Mouse (Mus musculus) regulatory T cell (primary cell): ENCODE measurements around the gene Dhh.

Experiments
- in situ Hi-C: fragments of 300-600 bp; cut with MboI, MseI; formaldehyde crosslinking; loops from one replicate; pipeline ENCODE4 v1.15.1; 2025; ENCODE audit warnings: high pct_unique_total_duplicates

The Dhh gene

GRCm38 (mm10) chr15:98880978-98881655, 17.2 kb downstream of the Dhh start:
- in situ Hi-C loops = loop anchor here (5.0 kb wide), 1 partner anchor 36 kb away; the partner anchor contains the start of gene Lmbr1l

DNA sequence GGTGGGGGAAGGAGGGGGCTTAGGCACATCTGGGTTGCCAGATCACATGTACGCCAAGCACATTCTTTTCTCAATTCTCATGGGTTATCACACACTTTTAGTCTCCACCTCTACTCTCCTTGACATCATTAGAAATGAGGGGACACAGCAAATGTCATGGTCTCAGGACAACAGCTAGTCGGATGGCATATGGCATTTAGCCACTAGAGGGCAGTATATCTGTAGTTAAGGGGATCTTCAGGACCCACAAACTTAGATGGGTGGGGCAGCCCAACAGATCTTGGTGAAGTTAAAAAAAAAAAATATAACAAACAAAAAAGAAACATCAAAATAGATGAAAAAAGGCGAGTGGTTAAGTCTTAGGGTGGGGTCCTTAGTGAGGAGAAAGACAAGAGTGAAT, 21.0 kb downstream of the Dhh start:
- in situ Hi-C loops = no loop called here

DNA sequence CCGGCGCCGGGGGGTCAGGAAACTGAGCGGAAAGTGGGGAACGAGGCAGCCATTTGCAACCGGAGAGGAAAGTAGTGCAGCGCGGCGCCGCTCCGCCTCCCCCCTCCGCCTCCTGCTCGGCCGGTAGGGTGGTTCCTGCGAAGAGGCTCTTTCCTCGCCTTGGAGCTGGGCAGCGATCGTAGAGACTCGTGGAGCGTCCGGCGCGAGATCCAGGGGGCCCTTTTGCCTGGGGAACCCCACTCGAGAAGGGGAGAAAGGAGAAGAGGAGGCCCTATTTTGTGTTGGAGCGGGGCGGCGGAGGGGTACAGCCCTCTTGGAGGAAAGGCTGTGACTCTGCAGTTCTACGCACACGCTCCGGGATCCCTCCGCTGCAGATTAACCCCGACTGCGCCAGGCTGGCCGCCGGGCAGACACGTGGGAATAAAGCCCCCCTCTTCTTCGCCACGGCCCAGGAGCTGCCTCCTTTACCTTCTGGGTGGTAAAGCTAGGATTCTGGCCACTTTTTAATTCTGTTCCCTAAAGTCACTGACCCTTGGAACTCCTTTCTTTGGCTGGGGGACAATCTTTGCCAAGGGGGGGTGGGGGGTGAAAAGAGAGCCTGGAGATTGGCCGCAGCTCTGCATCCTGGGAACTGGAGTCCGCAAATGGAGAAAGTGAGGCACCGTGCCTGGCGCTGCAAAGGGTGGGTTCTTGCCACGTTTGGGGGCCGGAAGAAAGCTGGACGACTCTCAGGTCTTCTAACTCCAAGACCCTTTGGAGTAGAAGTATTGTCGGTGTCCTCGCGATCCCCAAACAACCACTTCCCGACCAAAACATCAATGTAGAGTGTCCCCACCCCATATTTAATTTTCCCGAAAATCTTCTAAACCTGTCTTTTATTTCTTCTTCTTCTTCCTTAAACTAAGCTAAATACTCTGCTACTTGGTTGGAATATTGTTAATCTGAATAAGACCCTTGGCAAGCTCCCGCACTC, 26.1 kb downstream of the Dhh start:
- in situ Hi-C loops = loop anchor here (25.0 kb wide), 1 partner anchor 890 kb away; the partner anchor contains the start of gene Cers5

DNA sequence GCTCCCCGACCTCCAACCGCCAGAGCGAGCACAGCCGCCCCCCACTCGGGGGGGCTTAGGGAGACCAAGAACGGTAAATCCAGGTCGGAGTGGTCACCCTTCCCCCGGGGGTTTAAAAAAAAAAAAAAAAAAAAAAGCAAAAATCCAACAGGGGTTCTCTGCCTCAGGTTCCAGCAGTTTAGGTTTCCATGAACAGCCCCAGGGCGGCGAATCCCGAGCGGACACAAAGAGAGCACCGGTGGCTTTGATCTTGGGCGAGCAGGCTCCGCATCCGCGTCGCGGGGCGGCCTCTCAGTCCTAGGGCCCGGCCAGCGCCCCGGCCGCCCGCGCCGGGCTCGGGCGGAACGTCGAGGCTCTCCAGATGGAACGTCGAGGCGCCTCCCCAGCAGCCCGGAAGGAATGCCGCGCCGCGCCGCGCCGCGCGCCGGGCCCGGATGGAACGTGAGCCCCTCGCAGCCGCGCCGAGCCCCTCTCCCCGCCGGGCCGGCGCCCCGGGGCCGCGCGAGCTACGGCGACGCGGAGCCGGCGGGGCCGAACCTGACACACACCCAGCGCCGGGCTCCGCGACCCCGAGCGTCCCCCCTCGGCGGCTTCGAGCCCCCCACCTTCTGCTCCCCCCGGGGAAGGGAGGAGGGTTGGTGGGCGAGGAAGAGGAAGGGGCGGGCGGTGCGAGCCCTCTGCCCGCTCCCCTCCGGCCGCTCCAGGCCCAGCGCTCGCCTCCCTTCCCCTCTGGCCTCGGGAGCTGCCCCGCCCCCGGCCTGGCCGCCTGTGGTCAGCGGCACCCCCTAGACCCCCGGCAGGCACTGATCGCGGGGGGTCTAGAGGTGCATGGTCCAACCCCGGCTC, 27.0 kb downstream of the Dhh start, which contains the start of gene Kmt2d:
Gene Kmt2d, minus strand, starts transcription at position 135 of the 846 bp plus-strand sequence.
- in situ Hi-C loops = loop anchor here (25.0 kb wide), 1 partner anchor 891 kb away; the partner anchor contains the start of gene Cers5

GRCm38 (mm10) chr15:98870179-98871069, 27.9 kb downstream of the Dhh start:
- in situ Hi-C loops = loop anchor here (25.0 kb wide), 1 partner anchor 892 kb away; the partner anchor contains the start of gene Cers5

- in situ Hi-C loops = loop anchor here (25.0 kb wide), 1 partner anchor 893 kb away; the partner anchor contains the start of gene Cers5
Observed at GRCm38 (mm10) chr15:98869342-98870178, 28.8 kb downstream of the Dhh start.

DNA sequence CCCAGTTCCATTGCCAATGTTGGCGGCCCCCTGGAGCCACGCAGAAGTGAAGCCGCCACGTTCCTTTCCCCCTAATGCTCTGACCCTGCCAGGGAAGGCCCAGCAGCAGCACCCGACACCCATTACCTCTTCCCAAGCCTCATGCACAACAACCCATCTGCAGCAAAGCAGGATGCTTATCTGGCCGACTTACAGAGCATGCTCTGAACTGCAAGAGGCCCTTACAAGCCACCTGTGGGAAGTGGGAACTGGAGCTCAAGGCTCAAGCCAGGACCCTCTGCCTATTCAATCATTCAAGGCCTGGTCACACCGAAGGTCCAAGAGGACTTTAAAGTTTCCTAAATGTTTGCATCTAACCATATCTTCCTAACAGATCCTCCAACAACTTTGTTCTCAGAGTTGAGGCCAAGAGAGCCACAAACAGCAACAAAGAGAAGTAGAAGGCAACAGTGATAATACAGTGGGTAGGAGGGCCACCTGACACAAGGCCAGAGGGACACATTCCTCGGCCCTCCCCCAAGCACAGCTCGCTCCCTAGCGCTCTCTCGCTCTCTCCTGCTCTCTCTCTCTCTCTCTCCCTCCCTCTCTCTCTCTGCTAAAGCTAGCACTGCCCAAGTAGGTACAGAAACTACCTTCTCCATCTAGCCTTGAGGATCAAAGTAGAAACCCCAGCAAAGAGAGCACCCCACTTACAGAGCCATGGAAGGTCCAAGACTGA, 29.8 kb downstream of the Dhh start:
- in situ Hi-C loops = loop anchor here (25.0 kb wide), 1 partner anchor 894 kb away; the partner anchor contains the start of gene Cers5

DNA sequence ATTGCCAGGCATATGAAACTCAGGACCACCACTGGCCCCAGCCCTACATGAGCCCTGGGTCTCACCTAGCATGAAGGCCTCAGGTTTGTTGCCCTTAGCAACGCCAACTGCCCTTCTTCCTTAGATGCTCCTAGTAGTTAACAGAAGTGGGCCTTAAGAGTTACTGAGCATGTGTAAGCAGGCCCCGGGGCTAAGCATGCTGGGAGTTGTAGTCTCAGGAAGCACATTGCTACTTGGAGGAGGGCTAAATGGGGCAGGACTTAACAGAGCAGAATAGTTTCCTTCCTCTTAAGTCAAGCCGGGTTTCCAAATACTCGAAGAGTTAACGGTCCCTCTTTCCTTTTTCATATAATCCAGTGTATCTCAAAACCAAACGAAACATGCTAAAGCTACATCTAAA, 31.0 kb downstream of the Dhh start:
- in situ Hi-C loops = loop anchor here (25.0 kb wide), 1 partner anchor 895 kb away; the partner anchor contains the start of gene Cers5

DNA sequence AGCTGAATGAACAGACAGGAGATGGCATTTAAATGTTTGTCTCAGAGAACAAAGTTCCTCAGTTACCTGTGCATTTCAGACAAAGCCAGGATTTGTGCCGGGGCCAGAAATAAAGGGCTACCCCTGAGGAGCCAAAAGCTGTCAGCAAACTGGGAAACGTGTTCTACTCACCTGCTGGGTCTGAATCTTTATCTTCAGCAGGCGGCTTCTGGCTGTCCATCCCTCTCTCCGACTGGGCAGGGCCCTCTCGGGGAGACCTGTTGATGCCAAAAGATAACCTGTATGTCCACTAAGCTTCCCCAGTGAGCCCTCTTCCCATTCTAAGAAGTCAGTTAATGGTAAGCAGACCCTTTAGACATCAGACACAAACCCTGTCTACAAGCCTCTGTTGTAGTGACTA, 31.8 kb downstream of the Dhh start:
- in situ Hi-C loops = loop anchor here (25.0 kb wide), 1 partner anchor 896 kb away; the partner anchor contains the start of gene Cers5

GRCm38 (mm10) chr15:98865771-98866170, 32.6 kb downstream of the Dhh start:
- in situ Hi-C loops = loop anchor here (25.0 kb wide), 1 partner anchor 897 kb away; the partner anchor contains the start of gene Cers5

DNA sequence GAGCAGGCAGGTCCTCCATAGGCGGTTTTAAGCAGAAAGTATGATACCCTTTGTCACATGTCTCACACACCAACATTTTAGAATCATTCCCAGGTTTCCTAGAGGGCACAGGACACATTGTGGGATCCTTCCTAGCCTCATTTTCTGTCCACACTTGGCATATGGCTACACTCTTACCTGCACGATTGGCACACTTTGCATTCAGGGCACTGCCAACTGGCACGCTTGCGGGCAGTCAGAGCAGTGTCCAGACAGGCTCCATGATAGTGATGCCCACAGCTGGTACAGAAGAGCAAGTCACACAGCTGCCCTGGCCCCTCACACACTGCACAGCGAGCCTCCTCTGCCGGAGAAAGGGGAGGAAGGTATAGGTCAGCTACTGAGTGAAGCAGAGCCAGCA, 33.4 kb downstream of the Dhh start:
- in situ Hi-C loops = loop anchor here (25.0 kb wide), 1 partner anchor 897 kb away; the partner anchor contains the start of gene Cers5

DNA sequence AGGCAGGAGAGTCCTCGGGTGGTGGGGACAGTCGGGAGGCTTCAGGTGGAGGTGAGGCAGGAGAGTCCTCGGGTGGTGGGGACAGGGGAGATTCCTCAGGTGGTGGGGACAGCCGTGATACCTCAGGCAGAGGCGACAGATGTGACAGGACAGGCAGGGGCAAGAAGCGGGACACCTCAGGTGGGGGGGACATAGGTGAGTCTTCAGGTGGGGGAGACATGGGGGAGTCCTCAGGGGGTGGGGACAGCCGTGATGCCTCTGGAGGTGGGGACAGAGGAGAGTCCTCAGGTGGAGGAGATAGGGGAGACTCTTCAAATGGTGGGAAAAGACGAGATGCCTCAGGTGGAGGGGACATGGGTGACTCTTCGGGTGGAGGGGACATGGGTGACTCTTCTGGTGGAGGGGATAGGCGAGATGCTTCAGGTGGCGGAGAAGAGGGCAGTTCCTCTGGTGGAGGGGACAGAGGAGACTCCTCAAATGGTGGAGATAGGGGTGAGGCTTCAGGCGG, 34.8 kb downstream of the Dhh start:
- in situ Hi-C loops = loop anchor here (25.0 kb wide), 1 partner anchor 899 kb away; the partner anchor contains the start of gene Cers5

DNA sequence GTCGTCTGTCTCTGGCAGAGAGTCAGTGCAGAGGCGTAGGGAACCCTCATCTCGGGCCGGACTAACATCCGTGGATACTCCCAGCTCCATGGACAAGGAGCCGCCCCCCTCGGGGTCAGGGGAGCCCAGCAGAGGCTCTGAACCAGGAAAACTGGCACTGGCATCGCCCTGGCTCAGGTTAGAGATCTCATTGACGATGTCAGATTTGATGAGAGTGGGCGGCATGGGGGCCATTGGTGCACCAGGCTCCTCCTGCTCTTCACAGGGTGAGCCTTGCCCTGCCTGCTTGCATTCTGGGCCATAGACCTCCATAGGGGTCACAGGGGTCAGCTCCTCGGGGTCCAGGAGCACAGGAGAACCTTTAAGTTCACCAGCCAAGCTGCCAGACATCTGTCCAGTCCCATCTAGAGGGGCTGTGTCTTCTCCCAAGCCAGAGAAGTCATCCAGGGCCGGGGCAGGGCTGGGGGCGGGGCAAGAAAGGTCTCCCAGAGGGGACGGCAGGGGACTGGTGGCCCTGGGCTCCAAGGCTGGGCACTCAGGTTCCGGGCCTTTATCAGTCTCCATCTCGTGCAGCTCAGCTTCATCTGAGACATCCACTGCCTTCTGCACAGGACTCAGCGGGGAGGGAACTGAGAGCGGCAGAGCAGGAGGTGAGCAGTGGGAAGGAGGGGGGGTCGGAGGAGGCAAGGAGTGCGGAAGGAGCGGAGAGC, 36.5 kb downstream of the Dhh start:
- in situ Hi-C loops = loop anchor here (25.0 kb wide), 1 partner anchor 900 kb away; the partner anchor contains the start of gene Cers5

DNA sequence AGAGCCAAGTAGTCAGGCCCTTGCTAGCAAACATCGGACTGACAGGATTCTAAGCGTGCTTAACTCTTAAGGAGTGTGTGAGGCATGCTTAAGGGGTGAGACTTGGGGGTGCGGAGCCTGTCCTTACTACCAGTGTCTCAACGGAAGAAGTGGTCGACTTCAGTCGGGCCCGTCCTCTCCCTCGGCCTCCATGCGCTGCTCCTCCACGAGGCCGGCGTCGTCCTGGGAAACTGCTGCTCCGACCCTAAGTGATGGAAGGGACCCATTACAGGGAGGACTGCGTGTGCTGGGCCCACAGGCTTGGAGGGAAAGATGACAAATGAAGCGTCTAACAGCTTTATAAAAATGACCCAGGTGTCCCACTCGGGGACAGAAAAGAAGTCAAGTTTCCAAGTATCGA, 37.4 kb downstream of the Dhh start:
- in situ Hi-C loops = loop anchor here (25.0 kb wide), 1 partner anchor 901 kb away; the partner anchor contains the start of gene Cers5

DNA sequence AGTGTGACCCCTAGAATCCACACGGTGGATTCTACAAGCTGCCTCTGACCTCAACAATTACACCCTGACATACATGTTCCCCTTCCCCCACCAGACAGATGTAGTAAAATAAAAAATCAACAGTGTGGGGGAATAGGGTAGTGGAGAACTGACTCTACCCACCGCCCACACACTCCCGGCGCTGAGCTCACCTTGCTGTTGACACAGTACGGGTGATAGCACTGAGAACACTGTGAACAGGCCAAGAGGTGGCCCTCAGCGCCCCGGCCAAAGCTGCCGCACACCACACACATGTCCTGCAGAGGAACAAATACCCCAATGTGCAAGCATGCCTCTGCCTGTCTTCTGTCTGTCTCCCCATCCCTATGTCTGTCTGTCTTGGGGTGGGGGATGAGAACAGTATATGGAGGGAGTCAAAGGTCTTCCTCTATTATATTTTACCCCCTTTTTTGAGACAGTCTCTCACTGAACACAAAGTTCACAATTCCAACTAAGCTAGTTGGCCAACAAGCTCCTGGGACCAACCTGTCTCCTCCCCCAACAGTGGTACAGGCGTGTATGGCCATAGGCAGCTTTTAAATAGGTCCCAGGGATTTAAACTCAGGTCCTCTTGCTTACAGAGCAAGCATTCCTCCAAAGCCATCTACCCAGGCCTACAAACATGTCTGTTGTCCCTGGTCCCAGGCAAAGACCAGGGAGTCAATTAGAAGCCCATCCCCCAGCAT, 38.9 kb downstream of the Dhh start:
- in situ Hi-C loops = loop anchor here (25.0 kb wide), 1 partner anchor 903 kb away; the partner anchor contains the start of gene Cers5

DNA sequence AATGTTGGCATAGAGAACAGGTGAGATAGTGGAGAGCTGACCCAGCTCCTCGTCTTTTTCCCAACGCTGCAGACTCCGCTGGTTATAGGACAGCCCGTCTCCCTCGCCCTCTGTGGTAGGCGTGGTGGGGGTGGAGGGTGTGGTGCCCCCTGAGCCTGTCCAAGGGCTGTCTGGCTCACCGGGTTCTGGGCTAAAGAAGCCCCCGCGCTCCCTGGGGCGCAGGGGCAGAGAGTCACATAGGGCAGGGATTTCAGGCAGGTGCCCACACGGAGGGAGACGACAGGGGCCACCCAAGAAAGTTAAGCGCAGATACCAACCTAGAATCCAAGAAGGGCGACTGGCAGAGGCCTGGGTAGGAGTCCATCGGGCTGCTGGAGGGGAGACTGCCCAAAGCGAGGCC, 44.1 kb downstream of the Dhh start:
- in situ Hi-C loops = loop anchor here (25.0 kb wide), 1 partner anchor 908 kb away; the partner anchor contains the start of gene Cers5
